Mouse (Mus musculus): ENCODE results near the gene Rnh1.
A peak's percentile ranks its signal among the peaks of the same experiment; 100 is the strongest.

The Rnh1 gene

GRCm38 (mm10) chr7:141205504-141205903, 32.8 kb upstream of the Rnh1 start:
- DNase-seq (ENCODE audit: low spot score in 2 of 2) = no peak

- no peak for DNase-seq (ENCODE audit: low spot score in 2 of 2)
Observed at GRCm38 (mm10) chr7:141204546-141204945, 31.9 kb upstream of the Rnh1 start.

- no peak for DNase-seq (ENCODE audit: low spot score in 2 of 2)
Observed at GRCm38 (mm10) chr7:141198121-141198520, 25.5 kb upstream of the Rnh1 start.

GRCm38 (mm10) chr7:141196619-141197282, 24.1 kb upstream of the Rnh1 start:
- DNase-seq (ENCODE audit: low spot score in 2 of 2) = no peak

GRCm38 (mm10) chr7:141195754-141196153, 23.1 kb upstream of the Rnh1 start:
- no peak for DNase-seq (ENCODE audit: low spot score in 2 of 2)

- DNase-seq (ENCODE audit: low spot score in 2 of 2) = peak; percentile 92 to 95
Observed at GRCm38 (mm10) chr7:141194830-141195229, 22.2 kb upstream of the Rnh1 start.

- no peak for DNase-seq (ENCODE audit: low spot score in 2 of 2)
Observed at GRCm38 (mm10) chr7:141194409-141194808, 21.8 kb upstream of the Rnh1 start.

GRCm38 (mm10) chr7:141193948-141194347, 21.3 kb upstream of the Rnh1 start, which contains the start of the genes Hras and Lrrc56:
Hras (minus strand) TSS chr7:141194005.
Lrrc56 (plus strand) TSS chr7:141194157.
- peak; percentile 97 to 98 for DNase-seq (ENCODE audit: low spot score in 2 of 2)

- no peak for DNase-seq (ENCODE audit: low spot score in 2 of 2)
Observed at GRCm38 (mm10) chr7:141193348-141193856, 20.7 kb upstream of the Rnh1 start.

GRCm38 (mm10) chr7:141192776-141193347, 20.2 kb upstream of the Rnh1 start:
- no peak for DNase-seq (ENCODE audit: low spot score in 2 of 2)

GRCm38 (mm10) chr7:141191796-141192685, 19.4 kb upstream of the Rnh1 start:
- no peak for DNase-seq (ENCODE audit: low spot score in 2 of 2)

- DNase-seq (ENCODE audit: low spot score in 2 of 2) = no peak
Observed at GRCm38 (mm10) chr7:141191036-141191435, 18.4 kb upstream of the Rnh1 start.

- no peak for DNase-seq (ENCODE audit: low spot score in 2 of 2)
Observed at GRCm38 (mm10) chr7:141190220-141190619, 17.6 kb upstream of the Rnh1 start.

GRCm38 (mm10) chr7:141188733-141189132, 16.1 kb upstream of the Rnh1 start:
- no peak for DNase-seq (ENCODE audit: low spot score in 2 of 2)

- no peak for DNase-seq (ENCODE audit: low spot score in 2 of 2)
Observed at GRCm38 (mm10) chr7:141188194-141188593, 15.5 kb upstream of the Rnh1 start.

GRCm38 (mm10) chr7:141176173-141176572, 3.5 kb upstream of the Rnh1 start:
- peak; percentile 75 to 87 for DNase-seq (ENCODE audit: low spot score in 2 of 2)

GRCm38 (mm10) chr7:141175068-141175467, 2.4 kb upstream of the Rnh1 start:
- DNase-seq (ENCODE audit: low spot score in 2 of 2) = no peak

GRCm38 (mm10) chr7:141173323-141173850, 730 bp upstream of the Rnh1 start:
- no peak for DNase-seq (ENCODE audit: low spot score in 2 of 2)

- no peak for DNase-seq (ENCODE audit: low spot score in 2 of 2)
Observed at GRCm38 (mm10) chr7:141169866-141170265, 2.8 kb downstream of the Rnh1 start.

- DNase-seq (ENCODE audit: low spot score in 2 of 2) = no peak
Observed at GRCm38 (mm10) chr7:141169300-141169699, 3.4 kb downstream of the Rnh1 start.

- peak; percentile 53 to 58 for DNase-seq (ENCODE audit: low spot score in 2 of 2)
Observed at GRCm38 (mm10) chr7:141168518-141168953, 4.1 kb downstream of the Rnh1 start.
